ENCODE assay signal across 8 mouse cellular contexts in genomic region chr14:99043499-99043898, GRCm38 (mm10). TPM values are rescaled to one million over a fixed set of nuclear protein-coding genes. Genes with fewer than 3 reads are reported as not detected.
DNase-seq lines count a peak whose midpoint lies in the region; ATAC-seq and TF ChIP-seq lines count a peak whose summit lies in the region.

No protein-coding gene starts in this region.

- no peak for TF ChIP-seq CTCF in lung, embryonic 14.5 days (IDR thresholded peaks at IDR 0.05; ENCODE audit: low read depth)
- TF ChIP-seq CTCF in lung, adult 2 months (IDR thresholded peaks at IDR 0.05; ENCODE audit: insufficient read depth, low read length), result no peak

- WGBS in lung, embryonic 14.5 days, result 56% methylated on average over 1 of the region's 1 CpGs
- WGBS in forebrain, embryonic 11.5 days, result 26% methylated on average over 1 of the region's 1 CpGs
- WGBS in limb, embryonic 10.5 days, result 68% methylated on average over 1 of the region's 1 CpGs
- 54% methylated on average over 1 of the region's 1 CpGs for WGBS in lung, adult 2 months

- H3K36me3 ChIP-seq in lung, embryonic 14.5 days (ENCODE audit: insufficient read depth), result peaks cover 10% of the 10 kb centered on the region
- H3K36me3 ChIP-seq in forebrain, embryonic 11.5 days (ENCODE audit: control insufficient read depth, insufficient read depth, low read length), result no peaks in the 10 kb centered on the region
- peaks cover 25% of the 10 kb centered on the region for H3K36me3 ChIP-seq in limb, embryonic 10.5 days
- peaks cover 6% of the 10 kb centered on the region for H3K36me3 ChIP-seq in myocyte (ENCODE audit: control insufficient read depth, insufficient read depth)

- H3K4me3 ChIP-seq in lung, embryonic 14.5 days (ENCODE audit: low read depth, low read length), result no peak overlapping the region
- no peak overlapping the region for H3K4me3 ChIP-seq in forebrain, embryonic 11.5 days (ENCODE audit: low read depth, low read length)
- peak overlapping the region; percentile 85 for H3K4me3 ChIP-seq in limb, embryonic 10.5 days
- no peak overlapping the region for H3K4me3 ChIP-seq in myocyte
- H3K4me3 ChIP-seq in lung, adult 2 months (replicated peaks; ENCODE audit: extremely low read depth, low read depth, low read length), result no peak overlapping the region

- peaks cover 85% of the 10 kb centered on the region for H3K79me2 ChIP-seq in myocyte (ENCODE audit: control insufficient read depth, insufficient read depth)

- no peak for DNase-seq in lung, embryonic 14.5 days
- DNase-seq in lung, adult 18-20 months, result no peak
- DNase-seq in forebrain, embryonic 11.5 days (ENCODE audit: low spot score), result no peak
- no peak for DNase-seq in limb, embryonic 10.5 days (ENCODE audit: low spot score)
- no peak for DNase-seq in urinary bladder, adult 2 months (ENCODE audit: low spot score)
- DNase-seq in gastrocnemius, postnatal 25 days, result no peak
- DNase-seq in lung, adult 2 months, result no peak

- H3K9ac ChIP-seq in lung, embryonic 14.5 days, result peak overlapping the region; percentile 34; the same call in 1 of the 2 replicates
- H3K9ac ChIP-seq in forebrain, embryonic 11.5 days (ENCODE audit: low read length), result no peak overlapping the region; the same call in 1 of the 2 replicates

- no peak overlapping the region for H3ac ChIP-seq in myocyte (ENCODE audit: control insufficient read depth, insufficient read length)

- H3K27ac ChIP-seq in lung, embryonic 14.5 days (ENCODE audit: low read depth), result no peak overlapping the region
- H3K27ac ChIP-seq in forebrain, embryonic 11.5 days (ENCODE audit: low read depth, low read length), result no peak overlapping the region
- 0 out of 2 replicates have a peak overlapping the region, but pooled peaks have one; percentile 97 for H3K27ac ChIP-seq in limb, embryonic 10.5 days

- H3K27me3 ChIP-seq in lung, embryonic 14.5 days (ENCODE audit: insufficient read depth, low read length), result no peaks in the 10 kb centered on the region
- H3K27me3 ChIP-seq in forebrain, embryonic 11.5 days (ENCODE audit: control insufficient read depth, insufficient read depth, low read length), result no peaks in the 10 kb centered on the region
- no peaks in the 10 kb centered on the region for H3K27me3 ChIP-seq in limb, embryonic 10.5 days (ENCODE audit: low read depth, poor library complexity, severe bottlenecking)
- no peaks in the 10 kb centered on the region for H3K27me3 ChIP-seq in myocyte (ENCODE audit: control insufficient read depth, insufficient read depth, insufficient read length)

- H3K4me2 ChIP-seq in lung, embryonic 14.5 days, result peak overlapping the region; percentile 73; the same call in 1 of the 2 replicates
- H3K4me2 ChIP-seq in forebrain, embryonic 11.5 days (ENCODE audit: low read depth, low read length, severe bottlenecking), result peak overlapping the region; percentile 70; the same call in 1 of the 2 replicates
- peak overlapping the region; percentile 73 for H3K4me2 ChIP-seq in myocyte (ENCODE audit: low read depth)

- no peak for ATAC-seq in lung, embryonic 14.5 days (ENCODE audit: insufficient read depth)
- ATAC-seq in forebrain, embryonic 11.5 days (replicated peaks; ENCODE audit: low FRiP score), result no peak

- no peak for TF ChIP-seq POLR2A in myocyte (IDR thresholded peaks at IDR 0.05; ENCODE audit: insufficient read length, low read depth)
- no peak for TF ChIP-seq POLR2A in lung, adult 2 months (IDR thresholded peaks at IDR 0.05; ENCODE audit: borderline replicate concordance, extremely low read depth, low read depth, low read length)

- no peaks in the 10 kb centered on the region for H3K9me3 ChIP-seq in lung, embryonic 14.5 days (ENCODE audit: low read depth, low read length)
- no peaks in the 10 kb centered on the region for H3K9me3 ChIP-seq in forebrain, embryonic 11.5 days (ENCODE audit: control insufficient read depth, low read length)
- no peaks in the 10 kb centered on the region for H3K9me3 ChIP-seq in limb, embryonic 10.5 days (replicated peaks)

- H3K4me1 ChIP-seq in lung, embryonic 14.5 days (ENCODE audit: insufficient read depth), result peaks cover 11% of the 10 kb centered on the region; the same call in 1 of the 2 replicates
- peaks cover 4% of the 10 kb centered on the region; the same call in 1 of the 2 replicates for H3K4me1 ChIP-seq in forebrain, embryonic 11.5 days (replicated peaks; ENCODE audit: control insufficient read depth, insufficient read depth, low read length)
- peaks cover 26% of the 10 kb centered on the region for H3K4me1 ChIP-seq in limb, embryonic 10.5 days
- peaks cover 3% of the 10 kb centered on the region; the same call in 1 of the 2 replicates for H3K4me1 ChIP-seq in lung, adult 2 months (ENCODE audit: control insufficient read depth, insufficient read depth, low read length)

TF ChIP-seq in myocyte, 11 proteins besides CTCF, POLR2A, EP300 and RAD21:
- TF ChIP-seq MAX (IDR thresholded peaks at IDR 0.05; ENCODE audit: low read depth), result no peak
- no peak for TF ChIP-seq E2F4 (IDR thresholded peaks at IDR 0.05; ENCODE audit: insufficient read depth)
- TF ChIP-seq TCF3 (IDR thresholded peaks at IDR 0.05; ENCODE audit: insufficient read length, low read depth), result no peak
- TF ChIP-seq USF1 (IDR thresholded peaks at IDR 0.05; ENCODE audit: low read depth), result no peak
- no peak for TF ChIP-seq MYOD1 (IDR thresholded peaks at IDR 0.05; ENCODE audit: control insufficient read depth in 1 of 3, insufficient read length in 2 of 3, low read depth in 2 of 3)
- TF ChIP-seq TCF12 (IDR thresholded peaks at IDR 0.05; ENCODE audit: insufficient read depth, poor library complexity, severe bottlenecking), result no peak
- TF ChIP-seq POLR2AphosphoS2 (IDR thresholded peaks at IDR 0.05; ENCODE audit: insufficient read length, low read depth), result no peak
- TF ChIP-seq CEBPB (IDR thresholded peaks at IDR 0.05; ENCODE audit: insufficient read depth, poor library complexity, severe bottlenecking), result no peak
- no peak for TF ChIP-seq MYOG (IDR thresholded peaks at IDR 0.05; ENCODE audit: control insufficient read depth in 1 of 3, insufficient read depth in 1 of 3, insufficient read length in 2 of 3, low read depth in 2 of 3)
- no peak for TF ChIP-seq SRF (IDR thresholded peaks at IDR 0.05; ENCODE audit: control insufficient read depth, insufficient read length, low read depth)

RNA-seq across cellular contexts. Expression of gene Mzt1, which starts 2.4 kb away (rescaled TPM):
- 68.9 and 71.4 TPM in 2 replicates for polyA plus RNA-seq in lung, embryonic 14.5 days (2014; fragmentation: Nextera tagmentation; extraction: Ambion mirVana)
- polyA plus RNA-seq in forebrain, embryonic 11.5 days (2014; fragmentation: Nextera tagmentation; extraction: Ambion mirVana), result 115 and 137 TPM in 2 replicates
- polyA plus RNA-seq in limb, embryonic 10.5 days (2016; fragmentation: Nextera tagmentation; extraction: Ambion mirVana), result 89.5 and 104 TPM in 2 replicates
- 11.2 TPM for polyA plus RNA-seq in myocyte (2012; fragmentation: generic; extraction: Trizol)
- 34.4 and 36.6 TPM in 2 replicates for polyA plus RNA-seq in urinary bladder, adult 2 months (2012; rRNA removed)
- 10 to 100 TPM; 24.0 to 24.6 TPM for total RNA-seq in gastrocnemius, postnatal 25 days (2021)
- polyA plus RNA-seq in lung, adult 2 months (2012; rRNA removed), result 5.4 and 12.3 TPM in 2 replicates

RNA-seq across cellular contexts. Expression of gene Bora, which starts 2.5 kb away (rescaled TPM):
- 79.1 and 93.3 TPM in 2 replicates for polyA plus RNA-seq in lung, embryonic 14.5 days (2014; fragmentation: Nextera tagmentation; extraction: Ambion mirVana)
- 84.5 and 87.8 TPM in 2 replicates for polyA plus RNA-seq in forebrain, embryonic 11.5 days (2014; fragmentation: Nextera tagmentation; extraction: Ambion mirVana)
- 85.2 and 99.4 TPM in 2 replicates for polyA plus RNA-seq in limb, embryonic 10.5 days (2016; fragmentation: Nextera tagmentation; extraction: Ambion mirVana)
- polyA plus RNA-seq in myocyte (2012; fragmentation: generic; extraction: Trizol), result 4.3 TPM
- polyA plus RNA-seq in urinary bladder, adult 2 months (2012; rRNA removed), result 3.6 and 3.9 TPM in 2 replicates
- 1 to 10 TPM in 1 of 2 experiments, under 1 TPM in 1; 0.97 to 1.3 TPM for total RNA-seq in gastrocnemius, postnatal 25 days (2021)
- polyA plus RNA-seq in lung, adult 2 months (2012; rRNA removed), result 0.49 and 1.3 TPM in 2 replicates

RNA-seq across cellular contexts. Expression of gene Rpl36a-ps1, which starts 49.4 kb away (rescaled TPM):
- 2.0 and 2.1 TPM in 2 replicates for polyA plus RNA-seq in lung, embryonic 14.5 days (2014; fragmentation: Nextera tagmentation; extraction: Ambion mirVana)
- polyA plus RNA-seq in forebrain, embryonic 11.5 days (2014; fragmentation: Nextera tagmentation; extraction: Ambion mirVana), result 2.1 and 3.4 TPM in 2 replicates
- polyA plus RNA-seq in limb, embryonic 10.5 days (2016; fragmentation: Nextera tagmentation; extraction: Ambion mirVana), result 2.2 and 2.6 TPM in 2 replicates
- polyA plus RNA-seq in myocyte (2012; fragmentation: generic; extraction: Trizol), result 12.9 TPM
- polyA plus RNA-seq in urinary bladder, adult 2 months (2012; rRNA removed), result 9.9 and 15.6 TPM in 2 replicates
- total RNA-seq in gastrocnemius, postnatal 25 days (2021), result 1 to 10 TPM; 1.5 to 2.7 TPM
- not detected in 2 replicates for polyA plus RNA-seq in lung, adult 2 months (2012; rRNA removed)

RNA-seq across cellular contexts. Expression of gene Pibf1, which starts 55.7 kb away (rescaled TPM):
- polyA plus RNA-seq in lung, embryonic 14.5 days (2014; fragmentation: Nextera tagmentation; extraction: Ambion mirVana), result 17.6 and 18.9 TPM in 2 replicates
- 21.2 and 26.3 TPM in 2 replicates for polyA plus RNA-seq in forebrain, embryonic 11.5 days (2014; fragmentation: Nextera tagmentation; extraction: Ambion mirVana)
- polyA plus RNA-seq in limb, embryonic 10.5 days (2016; fragmentation: Nextera tagmentation; extraction: Ambion mirVana), result 20.1 and 21.7 TPM in 2 replicates
- 2.5 TPM for polyA plus RNA-seq in myocyte (2012; fragmentation: generic; extraction: Trizol)
- polyA plus RNA-seq in urinary bladder, adult 2 months (2012; rRNA removed), result 7.8 and 8.2 TPM in 2 replicates
- 1 to 10 TPM; 7.3 to 7.9 TPM for total RNA-seq in gastrocnemius, postnatal 25 days (2021)
- 1.9 and 2.7 TPM in 2 replicates for polyA plus RNA-seq in lung, adult 2 months (2012; rRNA removed)

RNA-seq across cellular contexts. Expression of gene Dis3, which starts 56.1 kb away (rescaled TPM):
- polyA plus RNA-seq in lung, embryonic 14.5 days (2014; fragmentation: Nextera tagmentation; extraction: Ambion mirVana), result 43.7 and 45.7 TPM in 2 replicates
- 46.1 and 50.2 TPM in 2 replicates for polyA plus RNA-seq in forebrain, embryonic 11.5 days (2014; fragmentation: Nextera tagmentation; extraction: Ambion mirVana)
- polyA plus RNA-seq in limb, embryonic 10.5 days (2016; fragmentation: Nextera tagmentation; extraction: Ambion mirVana), result 46.5 and 47.4 TPM in 2 replicates
- 12.3 TPM for polyA plus RNA-seq in myocyte (2012; fragmentation: generic; extraction: Trizol)
- polyA plus RNA-seq in urinary bladder, adult 2 months (2012; rRNA removed), result 13.0 and 14.0 TPM in 2 replicates
- 10 to 100 TPM; 10.2 to 11.4 TPM for total RNA-seq in gastrocnemius, postnatal 25 days (2021)
- polyA plus RNA-seq in lung, adult 2 months (2012; rRNA removed), result 4.1 and 4.4 TPM in 2 replicates

Comparison
In these comparisons a context has a peak if more than half of its experiments do, and no peak if none do; other contexts are left out.
1. RNA of gene Bora, which starts 2.5 kb away (polyA plus RNA-seq): 85.2 to 99.4 TPM in limb, embryonic 10.5 days, 79.1 to 93.3 TPM in lung, embryonic 14.5 days and 84.5 to 87.8 TPM in forebrain, embryonic 11.5 days; 4.3 TPM in myocyte (single experiment), 3.6 to 3.9 TPM in urinary bladder, adult 2 months and 0.49 to 1.3 TPM in lung, adult 2 months; every median in the first group is over 10 times any median in the second.
2. Peak in every context shown above with its lines, with median percentiles within 50 percentile points of each other: H3K4me2 ChIP-seq.